Mouse (Mus musculus) natural killer cell, adult 2 months (primary cell): ENCODE data around the gene Wnt9a.
"Not testable (repeated sequence)": the region's sequence is repeated elsewhere in the genome, so short reads cannot be mapped to it uniquely, and the experiment has no call there.

ENCODE experiments used
- DNase-seq, 2 experiments: peaks; one replicate each; pipeline ENCODE4 v3.0.0; 2022; ENCODE audit warnings: low spot score in 2 of 2

Gene Wnt9a

DNA sequence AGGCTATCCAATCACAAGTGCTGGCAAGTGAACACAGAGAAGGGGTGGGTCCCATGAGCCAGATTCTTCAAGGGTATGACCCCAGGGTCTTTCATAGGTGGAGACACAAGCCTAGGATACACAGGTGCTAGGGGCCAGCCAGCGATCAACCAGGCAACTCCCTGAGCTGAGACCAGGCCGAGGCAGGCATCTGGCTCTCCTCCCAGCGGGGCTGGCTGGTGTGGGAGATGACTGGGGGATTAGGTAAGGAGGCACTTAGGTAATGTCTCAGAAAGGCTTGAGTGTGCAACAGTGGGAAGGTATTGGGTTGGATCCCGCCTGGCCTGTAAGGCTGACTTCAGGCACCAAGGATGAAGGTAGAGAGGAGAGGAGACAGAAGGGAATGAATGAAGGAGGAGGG lies 28.4 kb downstream of the Wnt9a start:
- no peak for DNase-seq

DNA sequence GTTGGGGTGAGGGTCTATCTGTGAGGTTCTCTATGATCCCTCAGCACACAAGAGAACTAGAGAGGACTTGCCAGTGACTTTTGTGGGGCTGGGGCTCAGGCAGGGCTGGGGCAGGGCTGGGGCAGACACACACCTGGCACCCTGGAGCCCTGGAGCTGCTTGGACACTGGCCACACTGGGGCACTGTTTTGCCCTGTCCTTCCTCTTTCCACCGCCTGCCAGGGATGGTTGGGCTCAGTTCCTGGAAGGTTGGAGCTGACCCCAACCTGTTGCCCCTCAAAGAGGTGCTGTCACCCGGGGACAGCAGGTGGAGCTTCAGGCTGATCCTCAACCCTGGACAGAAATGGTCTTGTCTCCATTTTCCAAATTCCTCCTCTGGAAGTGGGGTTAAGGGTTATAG lies 29.2 kb downstream of the Wnt9a start:
- DNase-seq = no peak

DNA sequence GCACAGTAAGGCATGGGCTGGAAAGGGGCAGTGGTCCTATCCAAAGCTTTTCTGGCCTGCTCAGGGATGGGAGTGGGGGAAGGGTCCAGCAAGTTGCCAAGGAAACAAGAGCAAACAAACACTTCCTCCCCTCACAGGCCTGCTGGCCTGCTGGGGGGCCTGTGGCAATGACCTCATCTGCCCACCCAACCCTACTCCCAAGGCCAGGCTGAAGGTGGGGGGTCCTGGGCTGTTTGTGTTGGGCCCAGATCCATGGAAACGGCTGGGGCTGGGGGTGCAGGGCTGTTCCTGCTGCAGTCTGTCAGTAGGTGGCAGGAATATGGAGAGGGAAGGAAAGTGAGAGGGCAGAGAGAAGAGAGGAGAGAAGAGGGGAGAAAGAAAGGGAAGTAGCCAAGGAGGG lies 29.7 kb downstream of the Wnt9a start:
- DNase-seq = no peak

DNA sequence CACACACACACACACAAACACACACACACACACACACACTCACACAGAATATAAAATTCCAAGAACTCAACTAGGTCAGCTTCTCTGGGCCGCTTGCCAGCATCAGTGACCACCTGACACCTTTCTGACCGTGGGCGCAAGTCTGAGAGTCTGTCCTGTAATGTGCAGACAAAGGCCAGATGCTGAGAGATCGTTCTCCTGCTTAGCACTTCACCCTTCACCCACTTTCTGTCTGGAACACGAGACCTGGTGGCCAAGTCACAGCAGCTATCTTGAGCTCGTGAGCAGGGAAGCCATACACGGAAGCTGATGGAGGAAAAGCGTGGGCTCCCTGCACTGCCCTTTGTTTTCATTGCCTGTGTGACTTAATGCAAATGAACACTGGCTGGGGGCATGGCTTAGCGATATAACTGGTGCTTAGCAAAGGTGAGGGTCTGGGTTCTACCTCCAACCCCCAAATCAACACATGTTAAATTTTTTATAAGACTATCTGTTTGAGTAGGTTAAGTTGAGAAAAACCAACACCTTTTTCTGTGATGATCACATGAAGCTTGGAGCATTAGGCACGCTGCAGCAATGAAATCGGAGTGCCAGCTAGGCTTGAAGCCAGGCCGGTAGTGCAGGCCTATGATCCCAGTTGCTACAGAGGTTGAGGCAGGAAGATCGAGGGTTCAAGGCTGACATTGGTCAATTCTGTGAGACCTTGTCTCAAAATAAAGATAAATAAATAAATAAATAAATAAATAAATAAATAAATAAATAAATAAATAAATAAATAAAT lies 31.4 kb downstream of the Wnt9a start:
- DNase-seq = no peak

DNA sequence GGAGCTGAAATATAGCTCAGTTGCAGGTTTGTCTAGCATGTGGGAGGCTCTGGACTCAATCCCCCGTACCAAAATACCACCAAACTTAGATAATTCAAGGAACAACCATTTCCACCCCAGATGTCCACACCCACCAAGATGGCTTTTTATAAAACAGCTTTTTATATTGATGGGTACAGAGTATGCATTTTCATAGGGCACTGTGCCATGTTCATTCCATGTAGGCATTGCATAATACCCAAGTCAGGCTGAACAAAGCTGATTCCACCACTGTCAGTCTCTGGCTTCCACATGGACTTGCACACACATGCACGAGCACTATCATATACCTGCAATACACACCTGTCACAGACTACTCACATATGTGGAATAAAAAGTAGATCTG lies 32.0 kb downstream of the Wnt9a start:
- DNase-seq = no peak

DNA sequence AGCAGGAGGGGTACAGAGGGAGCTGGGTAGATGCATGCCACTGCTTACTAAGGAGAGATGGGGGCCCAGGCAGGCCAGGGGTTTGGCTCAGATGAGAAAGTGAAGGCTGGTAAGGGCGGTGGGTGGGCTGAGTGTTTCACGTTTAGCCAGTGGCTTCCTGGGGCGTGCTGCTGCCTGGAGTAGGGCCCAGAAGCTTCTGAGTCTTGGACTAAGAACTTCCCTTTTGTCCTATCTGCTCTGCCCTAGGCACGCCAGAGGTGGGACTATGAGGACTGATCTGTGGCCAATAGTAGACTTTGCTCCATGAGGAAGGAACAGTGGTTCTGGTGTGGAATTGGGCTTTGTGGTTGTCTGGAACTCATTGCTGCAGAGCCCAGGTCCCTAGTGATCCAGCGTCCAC lies 36.2 kb downstream of the Wnt9a start:
- DNase-seq = no peak

DNA sequence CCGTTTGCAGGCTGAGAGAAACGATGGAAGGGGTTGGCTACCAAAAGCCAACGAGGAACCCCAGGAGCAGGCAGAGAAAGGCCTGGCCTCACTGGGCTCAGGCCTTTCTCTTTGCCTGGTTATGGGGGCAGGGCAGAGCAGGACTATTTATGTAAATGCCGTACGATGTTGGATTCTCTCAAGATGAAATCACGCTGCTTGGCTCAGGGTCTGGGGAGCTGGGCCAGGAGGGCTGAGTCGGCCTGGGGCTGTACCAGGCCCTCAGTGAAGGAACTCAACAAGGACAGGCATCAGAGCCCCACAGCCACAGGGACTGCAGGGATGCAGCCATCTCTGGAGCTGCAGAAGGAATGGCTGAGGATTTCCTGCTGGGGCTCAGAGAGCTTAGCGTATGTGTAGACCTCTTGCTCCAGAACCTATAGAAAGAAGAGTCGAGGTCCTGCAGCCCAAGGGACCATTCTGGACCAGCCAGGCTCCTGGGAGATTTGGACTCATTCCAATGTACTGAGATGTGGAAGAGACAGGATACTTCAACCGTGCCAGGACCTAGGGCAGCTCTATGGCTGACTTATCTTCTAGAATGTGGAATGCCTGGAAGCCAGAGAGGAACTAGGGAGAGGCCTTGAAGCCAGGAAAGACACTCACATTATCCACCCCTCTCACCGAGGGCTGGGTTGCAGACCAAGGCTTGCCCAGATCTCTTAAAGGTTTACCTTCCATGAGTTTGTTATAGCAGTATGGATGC lies 39.6 kb downstream of the Wnt9a start:
- no peak for DNase-seq

DNA sequence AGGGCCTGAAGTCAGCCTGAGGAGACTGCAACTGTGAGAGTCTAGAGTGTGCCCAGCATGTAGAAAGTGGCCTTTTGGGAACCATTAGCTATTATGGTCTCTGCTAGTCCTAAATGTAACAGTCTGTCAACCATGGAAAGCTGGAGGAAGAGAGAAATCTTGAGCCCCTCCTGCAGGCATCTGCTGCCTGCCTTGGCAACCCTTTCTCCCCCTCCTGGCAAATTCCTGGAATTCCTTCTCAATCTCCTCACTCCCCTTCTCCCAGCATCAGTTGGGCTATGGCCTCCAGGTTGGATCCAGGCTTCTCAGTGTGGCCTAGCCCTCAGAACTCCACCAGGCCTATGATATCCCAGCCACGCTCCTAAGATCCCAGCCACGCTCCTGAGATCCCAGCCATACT lies 43.6 kb downstream of the Wnt9a start:
- no peak for DNase-seq

DNA sequence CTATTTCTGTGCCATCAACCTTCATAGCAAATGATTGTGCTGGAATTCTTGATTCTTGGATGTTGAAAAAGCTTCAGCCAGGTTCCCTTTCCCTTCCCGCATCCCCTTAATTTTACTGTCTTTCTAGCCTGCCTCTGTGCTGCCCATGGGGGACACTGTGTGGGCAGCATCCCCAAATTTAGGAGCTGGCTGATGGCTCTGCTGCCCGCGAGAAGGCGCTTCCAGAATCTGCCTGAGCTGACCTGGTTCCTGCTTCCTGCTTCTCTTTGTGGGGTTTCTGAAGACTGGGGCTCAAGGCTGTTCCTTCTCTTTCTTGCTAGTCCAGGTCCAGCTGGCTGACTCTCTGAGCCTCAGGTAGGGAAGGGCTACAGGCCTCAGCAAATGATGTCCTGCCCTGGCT lies 48.1 kb downstream of the Wnt9a start:
- DNase-seq = no peak

DNA sequence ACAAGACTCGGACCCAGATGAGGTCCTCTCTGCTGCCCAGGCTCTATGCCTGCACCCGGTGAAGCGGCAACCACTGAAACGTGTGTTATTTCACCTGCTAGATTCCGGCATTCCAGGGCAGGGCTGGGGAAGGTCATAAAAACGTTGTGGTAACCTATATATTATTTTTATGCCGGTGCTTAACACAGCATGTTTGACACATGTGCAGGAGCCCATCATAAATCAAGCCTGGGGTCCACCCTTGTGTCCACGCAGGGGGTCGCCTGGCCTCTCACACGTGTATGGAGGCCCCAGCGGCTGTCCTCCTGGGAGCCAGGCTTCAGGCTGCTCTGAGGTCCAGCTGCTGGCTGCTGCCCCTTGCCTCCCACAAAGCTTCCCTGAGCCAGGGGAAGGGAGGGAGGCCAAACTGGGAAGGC lies 50.2 kb downstream of the Wnt9a start:
- no peak for DNase-seq

DNA sequence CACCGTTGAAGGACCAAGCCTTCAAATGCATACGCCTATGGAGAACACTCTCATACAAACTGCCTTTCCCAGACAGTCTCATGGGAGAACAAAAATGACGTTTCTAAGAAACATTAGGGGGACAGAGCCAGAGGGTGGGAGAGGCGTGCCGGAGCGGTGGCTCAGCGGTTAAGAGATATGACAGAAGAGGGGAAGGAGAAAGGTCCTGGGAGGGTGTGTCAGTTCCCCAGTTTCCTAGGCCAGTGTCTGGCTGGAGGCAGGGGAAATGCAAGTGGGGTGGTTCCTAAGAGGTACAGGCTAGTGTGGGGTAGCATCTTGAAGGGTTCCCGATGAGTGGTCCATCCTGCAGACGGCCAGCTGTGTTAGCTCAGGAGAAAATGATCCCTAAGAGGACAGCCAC lies 54.6 kb downstream of the Wnt9a start:
- no peak for DNase-seq

DNA sequence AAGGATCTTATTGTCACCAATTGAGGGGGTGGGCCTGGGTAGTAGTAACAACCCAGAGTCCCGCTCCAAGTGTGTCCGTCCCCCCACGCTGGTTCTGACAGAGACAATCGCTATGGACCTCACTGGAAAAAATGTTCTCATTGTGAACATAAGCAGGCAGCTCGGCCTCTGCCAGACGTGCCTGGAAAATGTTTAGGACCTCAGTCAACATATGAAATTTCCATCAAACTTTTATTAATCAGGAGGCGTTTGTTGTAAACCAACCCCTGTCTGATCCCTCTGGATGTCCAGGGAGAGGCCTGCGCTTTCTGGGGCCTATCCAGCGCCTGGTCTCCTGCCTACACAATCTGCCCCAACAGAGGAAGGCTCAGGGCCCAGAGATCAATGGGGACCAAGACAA lies 57.3 kb downstream of the Wnt9a start:
- DNase-seq = no peak

DNA sequence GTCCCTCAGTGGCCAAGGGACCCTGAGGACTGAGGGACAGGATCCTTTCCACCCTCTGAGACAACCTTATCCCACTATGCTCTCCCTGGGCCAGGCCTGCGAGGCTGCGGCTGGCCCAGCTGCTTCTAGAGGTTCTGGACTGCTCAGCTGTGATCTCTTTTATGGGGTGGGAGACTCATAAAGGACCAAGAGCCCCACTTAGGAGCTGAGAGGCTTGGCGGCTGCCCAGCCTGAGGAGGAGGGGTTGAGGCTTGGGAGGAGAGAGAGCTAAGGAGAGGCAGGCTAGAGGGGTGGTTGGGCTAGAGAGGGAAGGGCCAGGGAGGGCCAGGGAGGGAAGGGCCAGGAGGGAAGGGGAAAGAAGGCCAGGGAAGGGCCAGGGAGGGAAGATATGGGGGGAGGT lies 57.7 kb downstream of the Wnt9a start:
- no peak for DNase-seq

DNA sequence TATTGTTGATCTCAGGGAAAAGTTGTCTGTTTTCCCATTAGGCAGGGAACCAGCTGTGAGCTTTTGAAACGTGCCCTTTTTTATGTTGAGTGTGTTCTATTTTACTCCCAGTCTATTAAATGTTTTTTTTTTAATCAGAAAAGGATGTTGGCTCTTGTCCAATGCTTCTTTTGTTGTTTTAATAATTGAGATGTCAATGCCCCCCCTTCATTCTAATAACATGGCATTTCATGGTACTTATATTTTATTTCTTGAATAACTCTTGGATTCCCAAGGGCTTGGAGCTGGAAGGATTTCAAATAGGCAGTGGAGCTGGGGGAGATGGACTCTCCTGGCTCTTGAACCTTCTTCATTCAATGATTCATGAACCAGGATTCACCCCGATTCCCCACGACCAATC lies 59.3 kb downstream of the Wnt9a start:
- DNase-seq = no peak

DNA sequence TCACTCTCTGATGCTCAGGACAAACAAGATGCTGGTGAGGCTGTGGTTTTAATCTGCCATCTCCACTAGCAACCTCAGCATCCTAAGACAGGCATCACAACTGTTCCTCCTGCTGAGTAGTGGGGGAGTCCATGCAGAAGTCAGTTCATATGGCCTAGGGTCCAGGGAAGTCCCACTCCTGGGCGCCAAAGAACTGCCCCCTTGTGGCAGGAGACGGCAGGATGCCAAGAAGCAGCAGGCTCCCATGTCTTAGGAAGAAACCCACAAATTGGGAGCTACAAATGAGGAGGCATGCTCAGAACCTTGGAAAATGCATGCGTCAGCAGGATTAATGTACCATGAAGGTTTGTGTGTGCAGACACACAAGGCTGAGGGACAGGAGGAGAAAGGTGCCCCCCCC lies 59.9 kb downstream of the Wnt9a start:
- no peak for DNase-seq

DNA sequence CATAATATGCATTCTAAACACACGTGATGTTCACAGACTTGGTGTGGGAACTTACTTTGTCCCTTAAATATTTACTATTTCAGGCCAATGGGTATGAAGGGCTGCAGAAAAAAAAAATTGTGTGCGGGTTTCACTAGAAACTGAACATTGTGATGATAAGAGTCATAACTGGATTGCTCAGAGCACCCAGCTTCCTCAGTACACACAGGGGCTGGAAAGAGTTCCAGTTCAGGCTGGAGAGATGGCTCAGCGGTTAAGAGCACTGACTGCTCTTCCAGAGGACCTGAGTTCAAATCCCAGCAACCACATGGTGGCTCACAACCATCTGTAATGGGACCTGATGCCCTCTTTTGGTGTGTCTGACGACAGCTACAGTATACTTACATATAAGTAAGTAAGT lies 61.2 kb downstream of the Wnt9a start:
- not testable (repeated sequence) for DNase-seq

DNA sequence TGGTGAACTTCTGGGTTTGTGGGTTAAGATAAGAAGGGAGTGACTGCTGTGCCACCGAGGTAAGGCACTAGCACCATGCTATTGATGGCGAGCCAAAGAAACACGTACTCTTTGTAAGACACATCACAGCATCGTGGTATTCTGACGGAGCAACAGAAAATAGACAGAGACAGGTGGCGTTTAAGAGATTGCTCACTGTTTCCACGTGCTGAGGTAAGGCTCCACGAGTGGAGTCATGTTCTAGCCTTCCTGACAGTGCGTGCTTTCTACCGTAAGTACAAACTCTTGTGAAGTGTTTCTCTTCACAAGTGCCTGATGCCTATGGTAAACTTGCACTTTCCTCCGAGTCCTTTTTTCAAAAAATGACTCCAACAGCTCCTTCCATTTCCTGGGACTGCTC lies 63.1 kb downstream of the Wnt9a start:
- DNase-seq = no peak

DNA sequence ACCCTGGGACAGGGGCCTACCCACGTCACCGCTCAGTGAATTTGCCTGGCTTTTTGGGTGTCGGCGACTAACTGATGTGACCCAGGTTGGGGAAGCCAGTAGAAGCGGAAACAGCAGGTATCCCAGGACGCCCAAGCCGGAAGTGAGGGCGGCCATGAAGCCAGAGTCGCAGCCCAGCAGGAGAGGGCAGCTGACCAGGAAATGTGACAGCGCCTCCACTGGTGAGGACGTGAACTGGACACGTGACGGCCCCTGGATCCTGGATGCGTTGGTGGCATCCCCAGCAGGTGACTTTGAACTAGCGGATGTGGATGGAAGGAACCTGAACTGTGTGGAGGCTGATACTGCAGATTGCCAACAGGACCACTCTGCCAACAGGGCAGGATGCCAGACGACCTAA lies 68.7 kb downstream of the Wnt9a start, which contains the start of gene Prss38:
Prss38 (minus strand) TSS at position 183 of the 400 bp plus-strand sequence.
- DNase-seq = no peak

DNA sequence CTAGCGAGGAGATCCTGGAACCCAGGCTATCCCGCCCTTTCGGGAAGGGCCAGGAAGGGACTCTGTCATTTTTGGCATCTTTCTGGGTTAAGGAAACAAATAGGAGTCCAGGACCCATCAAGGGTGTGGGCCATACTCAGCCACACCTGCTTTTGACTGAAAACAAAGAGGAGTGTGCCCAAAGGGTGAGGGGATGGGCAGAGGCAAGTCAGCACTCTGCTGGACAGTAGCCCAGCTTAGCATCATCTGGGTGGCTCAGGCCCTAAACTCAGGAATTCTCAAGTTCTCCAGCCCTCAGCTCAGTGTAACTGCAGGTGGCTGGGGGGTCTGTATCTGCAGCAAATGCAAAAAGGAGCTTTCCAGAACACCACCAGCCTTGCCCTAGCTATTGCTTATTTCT lies 71.3 kb downstream of the Wnt9a start:
- no peak for DNase-seq

DNA sequence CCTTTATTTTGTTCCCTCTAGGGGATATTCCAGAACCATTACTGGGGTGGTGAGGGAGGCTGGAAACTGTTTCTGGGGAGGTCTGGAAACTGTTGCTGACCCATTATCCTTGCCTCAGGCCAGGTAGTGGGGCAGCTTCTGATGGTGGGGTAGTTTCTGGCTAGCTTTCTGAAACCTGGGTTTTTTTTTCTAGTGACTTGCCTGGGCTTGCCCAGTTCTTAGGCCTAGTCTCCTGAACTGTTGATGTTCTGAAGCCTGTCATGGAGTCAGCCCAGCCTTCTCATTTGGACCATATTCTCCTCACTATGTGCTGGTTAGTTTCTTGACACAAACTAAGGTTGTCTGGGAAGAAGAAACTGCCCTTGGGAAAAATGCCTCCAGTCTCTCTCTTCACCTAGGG lies 72.8 kb downstream of the Wnt9a start:
- no peak for DNase-seq
